Mouse (Mus musculus) frontal cortex, postnatal 14 days (tissue): ENCODE results near the gene Cask.
A peak's percentile ranks its signal among the peaks of the same experiment; 100 is the strongest.
"Not testable (repeated sequence)": the region's sequence is repeated elsewhere in the genome, so short reads cannot be mapped to it uniquely, and the experiment has no call there.

Experiments used
- DNase-seq, 2 experiments: peaks; one replicate each; pipeline ENCODE4 v3.0.0; 2022; ENCODE audit warnings: low spot score in 2 of 2

The Cask gene

DNA sequence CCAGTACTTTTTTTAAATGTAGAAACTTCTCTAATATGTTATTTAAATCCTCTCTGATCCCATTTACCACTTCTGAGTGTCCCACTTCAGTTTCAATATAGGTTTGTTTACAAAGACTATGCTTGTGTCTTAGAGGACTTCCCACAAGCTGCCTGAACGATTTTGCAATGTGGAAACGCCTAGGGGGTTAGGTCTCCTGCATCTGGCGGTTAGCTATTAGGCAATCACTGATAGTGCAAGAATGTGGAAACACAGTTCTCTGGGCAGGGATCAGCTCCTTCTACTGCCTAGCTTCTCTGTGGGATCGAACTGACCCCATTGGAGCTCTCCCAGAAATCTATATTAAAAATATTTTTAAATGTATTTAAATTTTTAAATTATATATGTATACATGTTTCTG lies at the start of gene Cask:
Gene Cask, minus strand, starts transcription at position 83 of the 400 bp plus-strand sequence.
- no peak for DNase-seq

DNA sequence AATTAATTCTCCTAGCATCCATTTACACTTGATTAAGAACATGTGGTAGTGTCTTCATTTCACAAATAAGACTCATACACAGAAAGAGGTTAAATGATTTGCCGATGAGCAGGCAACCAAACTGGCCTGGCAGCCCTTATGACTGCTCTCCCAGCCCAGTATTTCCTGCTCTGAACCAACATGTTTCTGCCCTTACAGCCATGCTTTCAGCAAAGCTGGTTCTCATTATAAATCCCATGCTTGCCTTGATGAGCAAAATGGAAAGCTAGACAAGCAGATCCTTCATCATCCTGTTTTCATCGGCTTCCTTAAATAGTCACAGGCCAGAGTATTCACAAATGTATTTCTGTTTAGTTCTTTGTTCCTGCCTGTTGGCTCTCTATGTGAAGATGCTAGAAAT lies 38.8 kb upstream of the Cask start:
- no peak for DNase-seq

DNA sequence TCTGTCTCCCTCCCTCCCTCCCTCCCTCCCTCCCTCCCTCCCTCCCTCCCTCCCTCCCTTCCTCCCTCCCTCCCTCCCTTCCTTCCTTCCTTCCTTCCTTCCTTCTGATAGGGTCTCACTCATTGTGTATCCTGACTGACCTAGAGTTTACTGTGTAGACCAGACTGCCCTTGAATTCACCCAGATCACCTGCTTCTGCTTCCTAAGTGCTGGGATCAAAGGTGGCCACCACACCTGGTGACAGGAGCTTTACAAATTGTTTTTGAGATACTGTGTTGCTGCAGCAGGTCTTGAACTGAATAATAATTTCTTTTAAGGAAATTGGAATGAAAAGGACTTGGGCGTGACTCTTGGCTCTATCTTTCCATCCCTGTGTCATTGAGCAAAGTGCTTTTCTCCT lies 33.2 kb upstream of the Cask start:
- no peak for DNase-seq

DNA sequence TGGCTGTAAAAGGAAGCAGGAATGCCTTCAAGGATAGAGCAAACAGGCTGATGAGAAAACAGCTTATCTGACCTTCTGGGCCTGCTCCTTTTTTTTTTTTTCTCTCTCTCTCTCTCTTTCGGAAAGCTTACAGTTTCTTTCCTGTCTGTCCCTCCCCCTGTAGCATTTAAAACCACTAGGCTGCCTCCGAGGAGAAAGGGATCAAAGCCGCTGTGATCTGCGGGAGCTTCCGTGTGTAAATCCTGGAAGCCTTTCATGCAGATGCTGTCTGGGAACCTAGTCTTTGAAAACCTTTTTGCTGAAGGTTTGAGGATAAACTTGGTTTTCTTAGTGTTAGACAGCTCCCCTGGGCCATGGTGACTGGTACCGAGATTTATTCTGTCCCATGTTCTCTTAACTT lies 30.8 kb upstream of the Cask start:
- DNase-seq, result no peak

DNA sequence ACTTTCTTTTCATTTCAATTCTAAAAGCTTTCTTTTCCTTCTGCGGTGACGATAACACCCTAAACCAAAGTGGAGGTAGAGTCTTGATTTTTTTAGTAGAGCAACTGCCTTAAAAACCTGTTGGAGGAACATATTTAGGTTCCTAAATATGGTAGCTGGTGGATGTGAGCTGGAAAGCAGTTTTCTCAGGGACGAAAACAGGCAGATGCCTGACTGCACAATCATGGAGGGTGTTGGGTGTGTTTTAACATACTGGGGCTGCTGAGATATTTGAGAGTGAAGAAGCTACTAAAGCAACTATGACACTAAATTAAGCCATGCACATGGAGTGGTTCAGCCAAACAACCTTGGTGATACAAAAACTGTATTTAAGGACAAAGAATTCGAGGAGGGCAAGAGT lies 9.0 kb upstream of the Cask start:
- DNase-seq, result no peak

DNA sequence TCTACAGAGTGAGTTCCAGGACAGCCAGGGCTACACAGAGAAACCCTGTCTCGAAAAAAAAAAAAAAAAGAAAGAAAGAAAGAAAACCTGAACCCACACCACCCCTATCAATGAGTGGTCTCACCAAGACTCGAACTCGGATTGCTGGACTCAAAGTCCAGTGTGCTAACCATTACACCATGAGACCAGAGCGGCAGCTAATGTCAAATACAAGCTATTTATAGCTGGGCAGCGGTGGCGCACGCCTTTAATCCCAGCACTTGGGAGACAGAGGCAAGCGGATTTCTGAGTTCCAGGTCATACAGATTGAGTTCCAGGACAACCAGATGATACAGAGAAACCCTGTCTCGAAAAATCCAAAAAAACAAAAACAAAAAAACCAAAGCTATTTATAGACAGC lies 7.9 kb upstream of the Cask start:
- no peak for DNase-seq

DNA sequence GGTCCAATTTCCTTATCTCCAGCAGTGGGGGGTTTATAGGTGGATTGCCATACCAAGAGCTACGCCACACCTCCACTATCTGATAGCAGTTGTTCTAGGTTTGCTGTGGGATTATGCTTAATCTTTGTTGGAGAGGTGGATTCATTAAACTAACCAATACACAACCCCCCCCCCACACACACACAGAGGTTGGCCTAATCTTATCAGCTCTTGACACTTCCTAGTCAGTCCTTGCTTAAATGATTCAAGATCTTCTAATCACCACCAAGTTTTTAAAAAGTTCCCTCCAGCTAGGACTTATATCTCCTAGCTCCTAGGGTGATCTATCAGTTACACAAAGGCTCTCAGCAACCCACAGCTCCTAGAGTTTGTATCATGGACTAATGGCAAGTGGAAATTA lies 2.7 kb downstream of the Cask start:
- no peak for DNase-seq

DNA sequence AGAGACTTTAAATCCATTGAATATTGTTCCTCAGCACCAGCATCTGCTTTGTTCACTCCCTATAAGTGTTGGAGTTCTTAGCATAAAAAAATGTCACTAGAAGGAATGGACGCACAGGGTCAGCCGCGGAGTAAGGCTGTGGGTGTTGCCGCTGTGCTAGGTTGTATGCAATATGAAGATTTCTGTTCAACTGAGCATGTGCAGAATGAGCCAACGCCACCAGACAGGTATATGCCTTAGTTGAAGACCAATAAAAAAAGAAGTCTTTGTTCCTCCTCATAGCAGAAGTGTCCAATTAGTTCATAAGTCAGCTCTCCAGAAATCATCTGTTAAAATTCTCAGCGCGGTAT lies 3.7 kb downstream of the Cask start:
- peak in 1 of 2 experiments; percentile 7 for DNase-seq

DNA sequence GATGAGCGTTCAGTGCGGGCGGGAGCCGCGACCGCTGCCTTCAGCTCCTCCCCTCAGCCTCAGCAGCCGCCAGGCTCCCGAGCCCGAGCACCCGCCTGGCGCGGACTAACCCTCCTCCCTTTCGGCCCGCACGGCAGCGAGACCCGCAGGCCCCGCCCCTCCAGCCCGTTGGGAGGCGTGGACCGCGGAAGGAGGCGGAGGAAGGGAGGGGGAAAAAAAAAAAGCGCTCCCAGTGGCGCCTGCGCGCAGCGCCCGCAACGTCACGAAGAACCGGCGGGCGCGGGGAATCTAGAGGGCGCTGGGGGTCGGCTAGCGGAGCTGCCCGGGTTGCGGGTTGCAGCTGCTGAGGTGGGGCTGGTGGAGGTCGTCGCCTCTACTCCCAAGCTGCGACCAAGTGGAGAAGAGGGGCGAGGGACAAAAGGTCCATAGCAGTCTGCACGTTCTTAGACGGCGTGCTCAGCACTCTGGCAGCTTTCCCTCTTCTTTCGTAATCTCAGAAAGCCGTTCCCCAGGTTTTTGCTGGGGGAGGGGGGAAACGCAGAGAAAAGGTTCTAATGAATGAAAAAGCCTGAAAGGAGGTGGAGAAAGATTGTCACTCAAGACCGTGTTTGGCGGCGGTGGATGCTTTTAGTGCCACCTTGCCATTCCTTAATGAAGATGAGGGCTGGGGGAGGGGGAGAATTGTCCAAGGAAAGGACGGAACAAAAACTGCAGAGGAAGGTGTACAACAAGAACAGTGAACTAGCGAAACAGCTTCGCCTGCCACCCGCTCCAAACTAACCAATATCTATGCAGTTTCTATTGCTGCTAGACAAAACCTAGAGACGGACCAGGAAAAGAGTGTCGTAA lies 4.3 kb downstream of the Cask start:
- DNase-seq, result peak; percentile 81 to 85

DNA sequence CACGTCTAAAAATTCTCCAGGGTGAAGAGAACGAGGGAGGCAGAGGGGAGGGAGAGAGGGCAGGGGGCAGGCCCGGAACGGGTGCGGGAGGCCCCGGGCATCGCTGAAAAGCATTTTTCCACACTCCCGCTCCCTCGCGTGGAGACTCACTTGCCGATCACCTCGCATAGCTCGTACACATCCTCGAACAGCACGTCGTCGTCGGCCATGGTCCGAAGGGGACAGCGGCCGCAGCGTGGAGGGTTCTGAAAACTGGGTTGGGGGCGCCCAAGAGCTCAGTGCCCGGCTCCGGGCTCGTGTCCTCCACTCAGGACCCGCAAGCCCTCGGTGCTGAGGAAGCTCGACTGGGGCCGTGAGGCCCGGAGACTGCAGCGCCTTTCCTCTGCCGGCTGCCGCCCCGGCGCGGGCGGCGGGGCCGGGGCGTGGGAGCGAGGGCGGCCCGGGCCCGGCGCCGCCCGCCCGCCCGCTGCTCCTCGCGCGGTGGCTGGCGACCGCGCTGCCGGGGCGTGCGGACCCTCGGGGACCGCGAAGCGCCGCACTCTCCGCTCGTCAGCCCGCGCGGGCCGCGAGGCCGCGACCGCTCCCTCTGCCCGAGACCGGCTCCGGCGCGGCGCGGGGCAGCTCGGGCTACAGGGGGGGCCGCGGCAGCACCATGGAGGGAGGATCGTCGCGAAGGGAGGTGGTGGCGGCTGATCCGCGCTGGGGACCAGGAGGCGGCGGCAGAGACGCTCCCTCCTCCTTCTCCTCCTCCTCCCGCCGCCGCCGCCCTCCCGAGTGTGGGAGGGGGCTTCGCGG lies 5.1 kb downstream of the Cask start:
- peak; percentile 17 to 21 for DNase-seq

DNA sequence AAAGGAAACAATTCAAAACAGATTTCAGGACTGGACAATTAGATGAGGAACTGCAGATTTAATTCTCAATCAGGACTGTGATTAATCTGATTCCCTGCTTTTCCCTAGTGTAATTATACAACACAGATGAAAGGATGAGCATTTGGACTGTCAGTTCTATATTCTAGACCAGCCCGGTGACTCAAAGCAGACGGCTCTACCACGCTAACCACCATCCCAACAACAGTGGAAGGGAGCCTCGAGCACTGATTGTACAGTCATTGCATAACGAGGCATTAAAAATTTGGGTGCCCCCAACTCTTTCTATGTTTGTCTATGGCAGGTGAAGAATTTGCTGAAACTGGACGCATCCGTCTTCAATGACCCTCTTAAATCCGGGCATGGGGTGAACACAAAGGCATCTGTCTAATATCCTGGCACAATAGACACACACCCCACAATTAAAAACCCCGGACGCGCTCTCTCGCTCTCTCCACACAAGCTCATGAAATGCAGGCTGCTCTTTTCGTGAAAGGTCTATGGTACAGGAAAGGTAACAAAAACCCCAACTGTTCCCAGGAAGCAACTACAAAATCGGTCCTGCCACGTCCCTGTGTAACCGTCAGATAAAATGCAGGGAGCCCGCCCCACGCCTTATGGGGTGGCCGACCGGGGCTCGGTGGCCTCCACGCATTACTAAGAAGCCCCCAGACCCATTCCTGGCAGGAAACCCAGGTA lies 5.9 kb downstream of the Cask start:
- DNase-seq, result peak; percentile 4 to 10

DNA sequence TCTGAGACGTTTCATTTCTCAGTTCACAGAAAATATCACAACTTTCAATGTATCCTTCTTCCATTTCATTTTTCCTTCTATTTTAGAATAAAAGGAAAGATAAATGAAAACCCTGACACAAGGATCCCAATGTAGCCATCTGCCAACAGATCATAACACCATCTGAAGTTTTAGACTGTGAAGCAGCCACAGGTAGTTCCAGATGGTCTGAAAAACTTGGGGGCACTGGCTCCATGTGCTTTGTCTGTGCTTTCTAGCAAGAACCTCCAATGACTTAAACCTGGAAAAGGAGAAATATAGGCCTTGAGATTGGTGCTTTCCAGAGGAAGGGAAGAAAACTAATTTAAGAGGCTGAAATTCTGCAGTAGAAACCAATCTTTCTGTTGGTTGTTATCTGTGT lies 28.4 kb downstream of the Cask start:
- DNase-seq, result no peak

DNA sequence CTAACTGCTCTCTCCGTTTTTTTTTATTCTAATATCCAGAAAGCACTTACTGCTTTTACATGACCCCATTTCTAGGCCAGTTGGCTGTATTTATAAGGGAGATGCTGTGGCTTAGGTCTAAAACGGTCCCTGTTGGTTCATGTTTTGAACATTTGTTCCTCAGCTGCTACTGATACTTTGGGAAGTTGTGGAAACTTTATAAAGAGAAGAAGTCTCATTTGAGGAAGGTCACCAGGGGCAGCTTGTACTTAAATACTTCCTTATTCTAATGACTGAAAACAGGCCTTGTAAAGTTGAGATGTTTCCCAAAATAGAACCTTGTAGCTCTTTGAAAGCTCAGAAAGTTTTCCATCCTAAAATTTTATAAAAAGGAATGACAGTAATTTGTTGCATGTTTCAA lies 52.4 kb downstream of the Cask start:
- DNase-seq, result no peak

DNA sequence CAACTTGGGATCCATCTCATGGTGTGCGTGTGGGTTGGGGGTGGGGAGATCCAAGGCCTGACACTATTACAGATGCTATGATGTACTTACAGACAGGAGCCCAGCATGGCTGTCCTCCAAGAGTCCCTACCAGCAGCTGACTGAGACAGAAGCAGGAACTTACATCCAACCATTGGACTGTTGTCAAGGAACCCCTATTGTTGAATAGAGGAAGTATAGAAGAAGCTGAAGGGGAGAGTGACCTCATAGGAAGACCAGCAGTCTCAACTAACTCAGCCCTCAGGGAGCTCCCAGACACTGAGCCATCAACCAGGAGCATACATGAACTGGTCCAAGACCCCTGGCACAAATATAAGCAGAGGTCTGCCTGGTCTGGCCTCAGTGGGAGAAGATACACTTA lies 85.5 kb downstream of the Cask start:
- no peak for DNase-seq

DNA sequence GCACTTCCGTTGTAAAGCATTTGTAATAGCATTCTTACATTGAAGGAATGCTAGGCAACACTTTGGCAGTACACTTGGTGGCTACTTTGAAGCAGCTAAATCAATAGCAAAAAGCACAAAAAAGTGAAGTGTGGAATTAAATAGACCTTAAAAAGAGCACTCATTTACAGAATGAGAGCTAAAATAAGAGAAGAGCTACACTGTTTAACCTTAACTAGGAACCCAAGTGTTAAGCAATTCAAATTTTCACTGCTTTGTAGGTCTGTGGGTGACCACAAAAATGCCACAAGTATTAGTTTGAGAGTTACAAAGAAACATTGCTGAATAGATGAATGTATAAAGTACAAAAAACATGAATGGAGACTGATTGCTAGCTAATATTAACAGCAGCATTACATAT lies 86.1 kb downstream of the Cask start:
- DNase-seq, result no peak

DNA sequence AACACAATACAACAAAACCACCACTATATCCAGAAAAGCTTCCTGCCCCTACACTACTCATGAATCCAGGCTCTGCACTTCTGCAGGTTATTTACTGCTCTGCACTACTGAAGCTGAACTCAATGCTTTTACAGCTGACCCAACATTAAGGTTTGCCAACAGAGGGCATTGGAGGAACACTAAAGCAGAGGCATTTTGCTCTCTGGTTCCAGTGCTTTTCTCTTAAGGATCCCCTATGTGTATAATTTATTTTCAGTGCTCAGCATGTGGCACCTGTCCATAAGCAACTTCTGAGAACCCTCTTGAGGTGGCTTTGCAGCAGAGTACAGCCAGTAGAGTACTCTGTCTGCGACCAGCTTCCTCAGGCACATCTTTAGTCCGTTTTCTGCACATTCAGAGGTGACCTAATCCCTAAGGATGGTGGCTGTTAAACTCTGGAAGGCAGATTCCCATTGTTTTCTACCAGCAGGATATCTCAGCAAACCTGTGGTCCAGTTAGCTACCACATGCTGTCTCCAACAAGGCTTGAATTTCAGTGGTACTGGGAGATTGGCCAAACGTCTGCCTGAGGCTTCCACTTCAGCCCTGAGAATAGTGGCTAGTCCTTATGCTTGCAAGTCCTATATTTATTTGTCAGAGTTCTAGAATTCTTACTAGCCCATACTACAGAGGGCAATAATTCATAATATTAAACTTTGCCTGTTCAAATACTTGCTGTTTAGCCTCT lies 93.7 kb downstream of the Cask start:
- no peak for DNase-seq

DNA sequence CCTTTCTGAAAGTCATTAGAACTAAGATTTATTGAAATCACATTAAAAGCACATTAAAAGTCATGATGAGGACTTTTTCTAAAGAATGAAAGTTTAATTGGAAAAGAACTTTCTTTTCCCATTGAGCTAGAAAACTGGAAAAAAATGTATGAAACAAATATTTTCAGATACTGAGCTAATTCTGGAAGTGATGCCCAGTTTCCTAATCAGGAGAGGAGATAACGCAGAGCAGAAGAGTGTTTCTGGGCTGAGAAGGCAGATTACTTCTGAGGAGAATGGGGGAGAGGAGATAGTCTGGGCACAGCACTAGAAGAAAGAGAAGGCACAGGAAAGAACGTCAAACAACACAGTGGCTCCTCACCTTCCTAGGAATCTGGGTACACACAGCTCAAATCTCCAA lies 110.1 kb downstream of the Cask start:
- DNase-seq, result no peak

DNA sequence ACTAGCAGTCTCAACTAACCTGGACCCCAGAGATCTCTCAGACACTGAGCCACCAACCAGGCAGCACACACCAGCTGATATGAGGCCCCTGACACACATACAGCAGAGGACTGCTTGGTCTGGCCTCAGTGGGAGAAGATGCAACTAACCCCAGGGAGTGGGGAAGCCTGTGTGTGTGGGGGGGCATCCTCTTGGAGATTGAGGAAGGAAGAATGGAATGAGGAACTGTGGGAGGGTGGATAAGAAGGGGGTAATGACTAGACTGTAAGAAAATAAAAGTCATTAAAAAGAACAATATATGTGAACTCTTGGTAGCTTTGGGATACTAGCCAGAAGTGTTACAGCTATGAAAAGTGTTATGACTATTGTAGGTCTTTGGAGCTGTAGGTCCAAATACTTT lies 120.4 kb downstream of the Cask start:
- not testable (repeated sequence) for DNase-seq

DNA sequence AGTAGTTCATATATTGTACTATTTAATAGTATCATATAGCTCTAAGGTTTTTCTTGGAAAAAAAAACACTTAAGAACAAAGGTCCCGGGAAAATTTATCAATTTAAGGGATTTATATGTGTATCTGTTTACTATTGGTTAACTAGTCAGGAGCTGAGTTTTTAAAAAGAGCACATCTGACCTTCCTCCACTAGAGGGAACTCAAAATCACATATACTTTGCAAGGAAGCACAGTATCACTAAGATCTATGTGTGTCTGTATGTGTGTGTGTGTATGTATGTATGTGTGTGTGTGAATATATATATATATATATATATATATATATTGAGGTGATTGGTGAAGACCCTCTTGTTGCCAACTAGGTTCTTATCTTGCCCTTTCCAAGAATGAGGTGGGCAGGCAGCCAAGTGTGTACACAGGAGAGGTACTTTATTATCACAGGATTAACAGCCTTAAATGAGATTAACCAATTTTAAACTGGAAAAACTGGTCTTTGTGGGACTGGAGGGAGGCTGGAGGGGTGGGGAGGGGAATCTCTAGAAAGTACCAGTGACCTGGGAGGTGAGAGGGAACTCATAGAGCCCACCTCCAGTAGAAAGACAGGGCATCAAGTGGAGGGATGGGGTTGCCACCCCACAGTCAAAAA lies 121.2 kb downstream of the Cask start:
- no peak for DNase-seq

DNA sequence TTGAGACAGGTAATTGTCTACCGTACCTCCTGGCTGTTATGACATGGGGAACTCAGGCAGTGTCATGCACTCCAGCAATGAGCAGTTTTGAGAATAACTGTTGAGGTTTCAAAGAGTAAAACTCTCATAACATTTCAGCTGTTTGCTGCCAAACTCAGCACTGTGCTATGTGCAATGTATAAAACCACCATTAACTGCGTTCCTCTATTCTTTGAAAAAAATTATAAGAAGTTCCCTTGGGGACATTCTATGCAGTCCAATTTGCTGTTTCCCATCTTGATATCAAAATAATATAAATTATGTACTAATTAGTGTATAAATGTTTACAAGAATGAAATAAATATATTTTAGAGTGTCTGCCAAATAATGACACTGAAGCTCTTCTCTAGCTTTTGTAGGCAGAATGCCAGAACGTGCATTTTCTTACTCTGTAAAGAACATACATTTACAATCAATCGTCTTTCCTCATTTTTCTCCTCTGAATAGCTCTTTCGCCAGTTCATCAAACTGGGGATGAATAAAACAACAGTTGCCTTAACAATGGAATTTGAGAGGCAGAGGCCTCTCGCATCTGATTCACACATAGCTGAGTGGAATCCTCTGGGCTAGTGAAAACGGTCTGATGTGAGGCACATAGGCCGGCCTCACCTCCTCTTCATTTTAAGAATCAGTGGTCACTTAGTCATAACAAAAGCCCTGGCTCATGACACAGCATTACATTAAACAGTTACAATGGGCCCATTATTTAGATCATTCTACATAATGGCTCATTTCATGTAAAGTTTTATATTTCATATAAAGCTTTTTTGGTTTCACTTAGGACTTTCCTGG lies 125.4 kb downstream of the Cask start:
- no peak for DNase-seq
